Comparison of ENCODE assay signal across 8 mouse cellular contexts in genomic region chr4:129743010-129743390, GRCm38 (mm10). TPM values are rescaled to one million over a fixed set of nuclear protein-coding genes. Genes with fewer than 3 reads are reported as not detected.
DNase-seq lines count a peak whose midpoint lies in the region; ATAC-seq and TF ChIP-seq lines count a peak whose summit lies in the region.

No protein-coding gene starts in this region.

- no peak for TF ChIP-seq CTCF in cerebellum, adult 2 months (IDR thresholded peaks at IDR 0.05; ENCODE audit: borderline replicate concordance, insufficient read depth, low read depth, low read length)

- ATAC-seq in forebrain, embryonic 15.5 days (replicated peaks): peak; percentile 6; the same call in 1 of the 2 replicates
- no peak for ATAC-seq in limb, embryonic 11.5 days (ENCODE audit: insufficient number of reproducible peaks, low FRiP score, low TSS enrichment, low read depth)
- no peak for ATAC-seq in neural tube, embryonic 15.5 days (ENCODE audit: low FRiP score)

- peak in 1 of 2 experiments; percentile 23 for DNase-seq in cerebellum, adult 2 months
- no peak for DNase-seq in cerebellum, adult 11 months
- DNase-seq in retina, embryonic 14.5 days (ENCODE audit: low spot score): peak; percentile 59
- no peak for DNase-seq in retina, postnatal 1 day
- DNase-seq in limb, embryonic 11.5 days (ENCODE audit: low spot score): peak; percentile 67
- no peak for DNase-seq in spleen, postnatal 14 days (ENCODE audit: low spot score in 2 of 2)

- H3K4me3 ChIP-seq in cerebellum, adult 2 months (replicated peaks; ENCODE audit: insufficient read depth, low read depth, low read length): peak overlapping the region; percentile 92
- peak overlapping the region; percentile 87 for H3K4me3 ChIP-seq in forebrain, embryonic 15.5 days
- peak overlapping the region; percentile 78 for H3K4me3 ChIP-seq in limb, embryonic 11.5 days (ENCODE audit: low read depth, low read length)
- H3K4me3 ChIP-seq in neural tube, embryonic 15.5 days (replicated peaks): peak overlapping the region; percentile 93

- H3K4me2 ChIP-seq in forebrain, embryonic 15.5 days (replicated peaks): peak overlapping the region; percentile 67
- peak overlapping the region; percentile 53 for H3K4me2 ChIP-seq in limb, embryonic 11.5 days (ENCODE audit: low read depth, severe bottlenecking)
- peak overlapping the region; percentile 66 for H3K4me2 ChIP-seq in neural tube, embryonic 15.5 days

- peak overlapping the region; percentile 81 for H3K27ac ChIP-seq in cerebellum, adult 2 months (ENCODE audit: insufficient read depth, low read length)
- H3K27ac ChIP-seq in forebrain, embryonic 15.5 days (replicated peaks): peak overlapping the region; percentile 100
- H3K27ac ChIP-seq in limb, embryonic 11.5 days (replicated peaks; ENCODE audit: low read depth, low read length): peak overlapping the region; percentile 99
- H3K27ac ChIP-seq in neural tube, embryonic 15.5 days (replicated peaks): peak overlapping the region; percentile 98

- H3K36me3 ChIP-seq in forebrain, embryonic 15.5 days: no peaks in the 10 kb centered on the region
- H3K36me3 ChIP-seq in limb, embryonic 11.5 days (ENCODE audit: control insufficient read depth, insufficient read depth, low read length): peaks cover 2% of the 10 kb centered on the region; the same call in 1 of the 2 replicates
- no peaks in the 10 kb centered on the region for H3K36me3 ChIP-seq in neural tube, embryonic 15.5 days

- no peaks in the 10 kb centered on the region for H3K9me3 ChIP-seq in forebrain, embryonic 15.5 days
- no peaks in the 10 kb centered on the region for H3K9me3 ChIP-seq in limb, embryonic 11.5 days (ENCODE audit: control insufficient read depth, low read length)
- H3K9me3 ChIP-seq in neural tube, embryonic 15.5 days (replicated peaks): no peaks in the 10 kb centered on the region

- H3K9ac ChIP-seq in forebrain, embryonic 15.5 days (replicated peaks): peak overlapping the region; percentile 92
- H3K9ac ChIP-seq in limb, embryonic 11.5 days (ENCODE audit: low read length): peak overlapping the region; percentile 97
- peak overlapping the region; percentile 71 for H3K9ac ChIP-seq in neural tube, embryonic 15.5 days (replicated peaks)

- H3K27me3 ChIP-seq in cerebellum, adult 2 months (ENCODE audit: control insufficient read depth, insufficient read depth, low read length): no peaks in the 10 kb centered on the region
- H3K27me3 ChIP-seq in forebrain, embryonic 15.5 days: no peaks in the 10 kb centered on the region
- no peaks in the 10 kb centered on the region for H3K27me3 ChIP-seq in limb, embryonic 11.5 days (ENCODE audit: control insufficient read depth, insufficient read depth, low read length)
- no peaks in the 10 kb centered on the region for H3K27me3 ChIP-seq in neural tube, embryonic 15.5 days (replicated peaks)

- TF ChIP-seq POLR2A in cerebellum, adult 2 months (IDR thresholded peaks at IDR 0.05; ENCODE audit: borderline replicate concordance, insufficient read depth, low read length): no peak

- WGBS in cerebellum, adult 2 months: 8% methylated on average over 7 of the region's 7 CpGs
- WGBS in forebrain, embryonic 15.5 days: 4% methylated on average over 7 of the region's 7 CpGs
- WGBS in limb, embryonic 11.5 days: 10% methylated on average over 7 of the region's 7 CpGs
- 11% methylated on average over 7 of the region's 7 CpGs for WGBS in neural tube, embryonic 15.5 days

- H3K4me1 ChIP-seq in cerebellum, adult 2 months (ENCODE audit: control insufficient read depth, insufficient read depth, low read length): no peaks in the 10 kb centered on the region; the same call in 1 of the 2 replicates
- peaks cover 32% of the 10 kb centered on the region for H3K4me1 ChIP-seq in forebrain, embryonic 15.5 days
- peaks cover 12% of the 10 kb centered on the region for H3K4me1 ChIP-seq in limb, embryonic 11.5 days (ENCODE audit: control insufficient read depth, insufficient read depth, low read length)
- H3K4me1 ChIP-seq in neural tube, embryonic 15.5 days: peaks cover 32% of the 10 kb centered on the region

RNA-seq across cellular contexts. Expression of gene Khdrbs1, which starts 0.9 kb away (rescaled TPM):
- 42.0 and 42.5 TPM in 2 replicates for polyA plus RNA-seq in cerebellum, adult 2 months (2012; rRNA removed)
- polyA plus RNA-seq in forebrain, embryonic 15.5 days (2015; fragmentation: Nextera tagmentation; extraction: Ambion mirVana): 175 and 187 TPM in 2 replicates
- polyA plus RNA-seq in limb, embryonic 11.5 days (2014; fragmentation: Nextera tagmentation; extraction: Ambion mirVana): 162 and 189 TPM in 2 replicates
- 105 and 106 TPM in 2 replicates for polyA plus RNA-seq in neural tube, embryonic 15.5 days (2015; fragmentation: Nextera tagmentation; extraction: Ambion mirVana)

RNA-seq across cellular contexts. Expression of gene Tmem39b, which starts 46.4 kb away (rescaled TPM):
- polyA plus RNA-seq in cerebellum, adult 2 months (2012; rRNA removed): 13.2 and 13.8 TPM in 2 replicates
- 19.4 and 19.6 TPM in 2 replicates for polyA plus RNA-seq in forebrain, embryonic 15.5 days (2015; fragmentation: Nextera tagmentation; extraction: Ambion mirVana)
- 35.5 and 47.3 TPM in 2 replicates for polyA plus RNA-seq in limb, embryonic 11.5 days (2014; fragmentation: Nextera tagmentation; extraction: Ambion mirVana)
- polyA plus RNA-seq in neural tube, embryonic 15.5 days (2015; fragmentation: Nextera tagmentation; extraction: Ambion mirVana): 13.9 and 15.4 TPM in 2 replicates

Comparison
In these comparisons a context has a peak if more than half of its experiments do, and no peak if none do; other contexts are left out.
1. DNase-seq: peak in retina, embryonic 14.5 days (single experiment) and limb, embryonic 11.5 days (single experiment); none in cerebellum, adult 11 months (single experiment), retina, postnatal 1 day (single experiment) and spleen, postnatal 14 days (0 of 2).
2. Peak in every context shown above with its lines, with median percentiles within 50 percentile points of each other: H3K27ac ChIP-seq, H3K4me3 ChIP-seq, H3K4me2 ChIP-seq and H3K9ac ChIP-seq.